Mouse (Mus musculus) frontal cortex, adult (tissue): ENCODE measurements at regions not wholly inside any gene's neighbourhood (a gene's known extent, or its start where the extent isn't known, plus 50 kb on each side); places are given as distances from the start of the nearest gene placed in this dataset.

Experiments used
- ATAC-seq: cut with Nextera tagmentation; 2 replicates; pipeline ENCODE4 v1.9.2; 2017; ENCODE audit warnings: mild to moderate bottlenecking, moderate library complexity, mixed read lengths; ENCODE audit not compliant: low TSS enrichment

GRCm38 (mm10) chr2:50833791-50834190 lies 315.1 kb downstream of the Rnd3 start:
- ATAC-seq: no peak

- ATAC-seq: no peak
Measured at GRCm38 (mm10) chr2:50832471-50832870, 316.4 kb downstream of the Rnd3 start.

- ATAC-seq: no peak
Measured at GRCm38 (mm10) chr2:50830056-50830720, 318.7 kb downstream of the Rnd3 start.

- ATAC-seq: no peak
Measured at GRCm38 (mm10) chr2:50827097-50827496, 321.8 kb downstream of the Rnd3 start.

- no peak for ATAC-seq
Measured at GRCm38 (mm10) chr2:50826537-50826936, 322.4 kb downstream of the Rnd3 start.

- ATAC-seq: no peak
Measured at GRCm38 (mm10) chr2:50825626-50826025, 323.3 kb downstream of the Rnd3 start.

GRCm38 (mm10) chr2:50824782-50825181 lies 324.1 kb downstream of the Rnd3 start:
- no peak for ATAC-seq

- ATAC-seq: no peak
Measured at GRCm38 (mm10) chr2:50822738-50823137, 326.2 kb downstream of the Rnd3 start.

GRCm38 (mm10) chr2:50819305-50819665 lies 329.6 kb downstream of the Rnd3 start:
- no peak for ATAC-seq

GRCm38 (mm10) chr2:50818557-50819304 lies 330.2 kb downstream of the Rnd3 start:
- ATAC-seq: no peak

- no peak for ATAC-seq
Measured at GRCm38 (mm10) chr2:50816364-50816763, 332.5 kb downstream of the Rnd3 start.

GRCm38 (mm10) chr2:50815541-50815940 lies 333.4 kb downstream of the Rnd3 start:
- ATAC-seq: no peak

GRCm38 (mm10) chr2:50813568-50814461 lies 335.1 kb downstream of the Rnd3 start:
- ATAC-seq: no peak

- ATAC-seq: no peak
Measured at GRCm38 (mm10) chr2:50812296-50812695, 336.6 kb downstream of the Rnd3 start.

GRCm38 (mm10) chr2:50810336-50811066 lies 338.4 kb downstream of the Rnd3 start:
- ATAC-seq: no peak

GRCm38 (mm10) chr2:50809823-50810222 lies 339.1 kb downstream of the Rnd3 start:
- no peak for ATAC-seq

- no peak for ATAC-seq
Measured at GRCm38 (mm10) chr2:50807162-50807960, 341.6 kb downstream of the Rnd3 start.

GRCm38 (mm10) chr2:50805645-50806044 lies 343.3 kb downstream of the Rnd3 start:
- ATAC-seq: no peak

- no peak for ATAC-seq
Measured at GRCm38 (mm10) chr2:50796087-50796486, 352.8 kb downstream of the Rnd3 start.

GRCm38 (mm10) chr2:50793616-50794015 lies 355.3 kb downstream of the Rnd3 start:
- ATAC-seq: no peak

- ATAC-seq: no peak
Measured at GRCm38 (mm10) chr2:50793067-50793466, 355.8 kb downstream of the Rnd3 start.
